Mouse (Mus musculus) ovary, adult 18-20 months (tissue): Measurements from ENCODE around the gene Syngr2.

Experiments used
- DNase-seq: peaks from one replicate; pipeline ENCODE4 v3.0.0; 2022; ENCODE audit warnings: low spot score, mixed read lengths

Gene Syngr2

DNA sequence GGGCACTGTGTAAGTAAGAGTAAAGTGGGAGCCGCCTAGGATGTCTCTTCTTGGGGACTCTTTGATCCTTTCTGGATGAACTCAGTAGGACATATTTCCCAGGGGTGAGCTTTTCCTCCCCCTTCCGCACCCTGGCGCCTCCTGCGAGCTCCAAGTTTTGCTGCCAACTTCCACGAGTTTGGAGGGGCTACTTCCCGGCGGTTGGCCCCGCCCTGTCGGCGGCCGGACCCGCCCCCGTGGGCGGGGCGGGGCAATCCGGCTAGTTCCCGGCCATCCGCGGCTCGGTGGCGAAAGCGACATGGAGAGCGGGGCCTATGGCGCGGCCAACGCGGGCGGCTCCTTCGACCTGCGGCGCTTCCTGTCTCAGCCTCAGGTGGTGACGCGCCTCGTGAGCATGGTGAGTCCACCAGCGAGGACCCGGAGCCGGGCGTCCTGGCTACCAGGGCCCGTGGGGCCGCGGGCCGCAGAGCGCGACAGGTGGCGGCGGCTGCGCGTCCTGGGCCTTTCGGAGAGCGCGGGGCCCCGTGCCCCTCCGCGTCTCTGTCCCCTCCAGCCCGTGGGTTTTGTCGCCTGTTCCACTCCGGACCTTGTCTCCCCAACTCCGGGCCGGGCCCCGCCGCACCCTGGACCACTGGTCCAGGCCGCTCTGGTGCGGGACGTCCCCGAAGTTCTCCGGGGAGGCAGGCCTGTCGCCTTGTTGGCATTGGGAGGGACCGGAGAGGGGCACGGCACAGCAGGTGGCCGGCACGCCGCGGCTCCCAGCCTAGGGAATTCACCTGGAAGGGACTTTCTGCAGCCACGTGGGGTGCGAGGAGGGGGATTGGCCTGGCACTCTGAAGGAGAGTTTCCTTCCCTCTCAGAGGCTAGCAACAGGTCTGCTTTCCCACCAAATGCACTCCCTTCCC lies at the start of gene Syngr2, which contains the start of gene Gm20708:
Gene Syngr2 (plus strand): TSS at position 262 of the 905 bp plus-strand sequence.
Gene Gm20708 (plus strand): TSS at position 262 of the 905 bp plus-strand sequence.
- DNase-seq, result peak; percentile 49

DNA sequence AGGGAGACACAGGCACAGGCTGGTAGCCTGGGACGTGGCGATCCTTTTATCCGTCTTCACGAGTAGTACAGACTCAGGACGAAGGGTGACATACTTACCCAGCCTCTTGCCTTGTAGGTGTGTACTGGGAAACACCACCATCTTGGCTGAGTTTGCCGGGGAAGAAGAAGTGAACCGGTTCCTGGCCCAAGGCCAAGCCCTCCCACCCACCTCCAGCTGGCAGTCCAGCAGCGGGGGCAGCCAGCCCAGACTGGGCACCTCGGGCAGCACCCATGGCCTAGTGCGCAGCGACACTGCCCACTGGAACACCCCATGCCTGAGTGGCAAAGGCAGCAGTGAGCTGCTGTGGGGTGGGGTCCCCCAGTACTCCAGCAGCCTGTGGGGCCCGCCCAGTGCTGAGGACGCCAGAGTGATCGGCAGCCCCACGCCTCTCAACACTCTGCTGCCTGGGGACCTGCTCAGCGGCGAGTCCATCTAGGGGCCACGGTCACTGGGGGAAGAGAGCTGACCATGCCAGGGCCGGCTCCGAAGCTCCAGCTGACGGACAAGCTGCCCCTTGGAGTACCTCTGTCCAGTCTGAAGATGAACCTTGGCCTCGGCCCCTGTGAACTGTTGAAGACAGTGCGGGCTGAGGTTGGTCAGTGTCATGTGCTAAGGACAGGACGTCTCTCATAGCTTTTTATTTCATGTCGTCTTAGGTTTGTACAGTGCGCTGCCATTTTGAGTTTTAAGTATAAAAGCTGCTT lies 48.9 kb upstream of the Syngr2 start:
- no peak for DNase-seq

DNA sequence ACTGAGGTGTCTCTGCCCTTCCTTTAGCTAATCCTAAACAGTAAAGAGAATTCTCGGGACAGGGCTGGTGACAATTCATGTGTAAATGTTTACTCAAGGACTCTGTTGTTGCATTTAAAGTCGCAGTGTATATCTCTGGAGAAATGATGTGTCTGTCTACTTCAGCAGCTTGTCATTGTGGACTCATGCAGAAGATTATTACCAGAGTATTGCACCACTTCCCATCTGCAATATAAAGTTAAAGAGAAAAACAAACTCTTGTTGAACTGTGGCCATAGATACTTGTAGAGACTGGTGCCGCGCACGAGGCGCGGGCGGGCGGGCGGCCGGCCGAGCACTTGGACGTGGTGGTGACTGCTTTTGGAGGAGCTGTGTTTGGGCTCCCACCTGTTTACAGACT lies 47.7 kb upstream of the Syngr2 start:
- DNase-seq, result no peak

DNA sequence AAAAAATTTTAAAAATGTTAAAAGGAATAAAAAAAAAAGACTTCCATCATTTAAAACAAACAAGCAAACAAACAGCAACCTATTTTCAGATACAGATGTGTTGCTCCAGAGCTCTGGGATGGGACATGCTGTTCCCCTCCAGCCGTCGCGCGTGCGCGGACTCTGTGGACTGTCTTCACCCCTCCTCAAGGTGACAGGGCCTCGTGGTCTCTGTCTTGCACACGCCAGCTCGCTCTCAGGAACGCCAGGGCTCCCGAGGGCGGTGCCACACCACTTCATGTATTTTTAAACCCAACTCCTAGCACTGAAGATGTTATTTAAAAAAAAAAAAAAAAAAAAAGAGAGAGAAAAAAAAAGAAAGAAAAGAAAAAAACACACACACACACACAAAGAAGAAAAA lies 47.2 kb upstream of the Syngr2 start:
- no peak for DNase-seq

DNA sequence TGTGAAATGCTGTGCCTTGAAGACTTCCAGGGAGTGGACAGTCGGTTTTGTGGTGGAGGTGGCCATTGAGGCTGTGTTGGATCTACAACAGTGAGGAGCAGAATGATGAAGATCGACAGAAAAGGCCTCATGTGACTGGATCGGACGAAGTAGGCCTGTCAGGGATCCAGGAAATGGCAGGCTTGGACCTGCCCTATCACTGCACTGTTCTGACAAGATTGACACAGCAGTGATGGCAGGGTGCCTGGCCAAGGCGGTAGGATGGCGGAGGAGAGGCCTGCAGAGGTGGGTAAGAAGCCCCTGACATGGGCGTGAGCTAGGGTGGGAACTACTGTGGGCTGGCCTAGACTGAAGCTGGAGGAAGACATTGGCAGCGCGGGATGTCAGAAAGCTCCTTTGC lies 45.1 kb upstream of the Syngr2 start:
- no peak for DNase-seq

DNA sequence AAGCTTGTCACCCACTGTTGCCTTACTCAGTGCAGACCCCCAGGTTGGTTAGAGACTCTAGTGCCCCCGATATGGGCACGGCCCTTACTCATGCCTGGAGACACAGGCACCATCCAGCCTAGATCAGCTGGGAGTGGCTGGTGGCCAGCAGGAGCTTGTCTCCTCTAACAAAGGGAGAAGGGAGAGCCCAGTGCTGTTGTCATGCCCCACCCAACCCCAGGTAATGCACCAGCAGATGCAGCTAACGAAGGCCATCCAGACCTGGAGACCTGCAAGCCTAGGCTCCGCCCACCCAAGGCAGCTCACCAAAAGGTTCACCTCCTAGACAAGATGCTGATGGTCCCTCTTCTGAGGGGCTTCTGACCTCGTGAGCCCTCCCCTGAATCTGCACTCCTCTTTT lies 44.1 kb upstream of the Syngr2 start:
- no peak for DNase-seq

DNA sequence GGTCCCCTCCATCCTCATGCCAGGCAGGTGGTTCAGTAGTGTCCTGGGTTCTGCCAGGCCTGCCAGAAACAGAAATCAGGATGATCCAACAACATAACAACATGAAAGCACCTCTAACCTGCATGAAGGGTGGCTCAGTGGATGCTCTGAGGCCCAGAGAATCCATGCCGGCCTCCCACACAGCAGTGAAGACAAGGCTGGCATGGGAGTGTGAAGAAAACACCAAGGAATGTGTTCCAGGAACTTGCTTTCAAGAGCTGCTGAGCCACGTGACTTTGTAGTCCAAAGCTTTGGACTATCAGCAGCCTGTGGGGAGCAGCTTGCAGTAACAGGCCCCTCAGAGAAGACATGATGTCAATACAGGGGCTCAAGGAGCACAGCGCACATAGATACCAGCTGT lies 43.2 kb upstream of the Syngr2 start:
- DNase-seq, result no peak

DNA sequence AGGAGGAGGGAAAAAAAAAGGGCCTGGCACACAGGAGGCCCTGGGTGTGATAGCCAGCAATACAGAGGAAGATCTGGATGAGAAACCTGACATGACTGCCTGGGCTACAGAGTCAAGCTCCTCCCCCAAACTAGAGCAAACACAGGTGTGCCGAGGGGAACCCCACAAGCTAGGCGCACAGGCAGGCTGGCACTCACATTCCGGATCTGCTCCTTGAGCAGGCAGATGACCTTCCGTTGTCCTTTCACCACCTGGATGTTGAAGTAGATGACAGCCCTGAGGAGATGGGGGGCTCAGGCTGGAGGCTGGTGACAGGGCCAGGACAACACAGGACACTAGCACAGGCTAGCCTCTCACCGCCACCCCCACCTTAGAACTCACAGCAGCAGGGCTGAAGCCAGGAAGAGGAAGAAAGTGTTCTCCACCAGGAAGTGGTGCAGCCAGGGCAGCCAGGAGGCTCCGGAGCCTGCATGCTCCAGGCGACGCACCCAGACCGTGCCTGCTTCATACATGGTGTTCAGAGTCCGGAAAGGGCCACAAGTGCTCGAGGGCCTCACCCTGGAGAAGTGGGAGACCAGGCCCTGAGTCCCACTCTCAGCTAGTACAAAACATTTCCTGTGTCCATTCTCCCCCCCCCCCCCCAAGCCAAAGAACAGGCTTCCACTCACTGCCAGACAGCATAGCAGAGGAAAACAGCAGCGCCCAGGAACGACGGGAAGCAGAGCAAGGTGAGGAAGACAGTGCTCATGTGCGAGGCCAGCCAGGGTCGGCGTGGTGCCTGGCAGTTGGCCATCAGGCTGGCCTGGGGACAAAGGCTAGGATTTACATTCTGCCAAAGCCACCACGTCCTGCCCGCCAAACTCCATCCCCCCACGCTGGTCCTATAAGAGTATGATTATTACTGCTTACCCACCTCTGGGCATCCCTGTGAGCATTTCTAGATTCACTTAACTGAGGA lies 40.5 kb upstream of the Syngr2 start:
- no peak for DNase-seq

DNA sequence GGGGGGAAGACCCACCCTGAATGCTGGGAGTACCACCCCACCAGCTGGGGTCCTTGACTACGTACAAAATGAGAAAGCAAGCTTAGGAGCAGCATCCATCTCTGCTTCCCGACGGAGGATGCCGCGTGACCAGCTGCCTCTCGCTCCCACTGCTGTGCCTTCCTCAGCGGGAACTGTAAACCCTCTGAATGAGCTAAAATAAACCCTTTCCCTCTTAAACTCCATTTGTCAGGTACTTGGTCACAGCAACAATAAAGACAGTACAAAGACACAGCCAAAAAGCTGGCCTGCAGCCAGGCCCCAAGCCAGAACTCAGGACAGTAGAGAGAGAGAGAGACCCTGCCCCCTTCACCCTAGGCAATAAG lies 39.8 kb upstream of the Syngr2 start:
- no peak for DNase-seq

DNA sequence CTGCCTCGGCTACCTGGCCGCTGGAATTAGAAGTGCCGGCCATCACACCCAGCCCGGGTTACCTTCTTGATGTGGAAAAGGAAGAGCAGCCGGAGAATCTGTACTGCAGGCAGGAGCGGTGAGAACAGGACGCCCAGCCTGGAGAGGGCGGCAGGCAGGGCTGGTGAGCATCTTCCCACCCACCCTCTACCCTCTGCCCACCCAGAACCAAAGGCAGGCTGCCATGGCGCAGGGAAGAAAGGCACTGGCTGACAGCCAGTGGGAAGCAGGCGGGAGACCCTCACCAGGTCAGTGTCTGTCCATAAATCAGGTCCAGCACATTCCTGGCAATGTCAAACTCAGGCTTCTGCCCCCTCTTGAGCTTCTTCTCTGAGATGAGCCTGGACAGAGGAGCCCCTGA lies 39.1 kb upstream of the Syngr2 start:
- DNase-seq, result no peak

DNA sequence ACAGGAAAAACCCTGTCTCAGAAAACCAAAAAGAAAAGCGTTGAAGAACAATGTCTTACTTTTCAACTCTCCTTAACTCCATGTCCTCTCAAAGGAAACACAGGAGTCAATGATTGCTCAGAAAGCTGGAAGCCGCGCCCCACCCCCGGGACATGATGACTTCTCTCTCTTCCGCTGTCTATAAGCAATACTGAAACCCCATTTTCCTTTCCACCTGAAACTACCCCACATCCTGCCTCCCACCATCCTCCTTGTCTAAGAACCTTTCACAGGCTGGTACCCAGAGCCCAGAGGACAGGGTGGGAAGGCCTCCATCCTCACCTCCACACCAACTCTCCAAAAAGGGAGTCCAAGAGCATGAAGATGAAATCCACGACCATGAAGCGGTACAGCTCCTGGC lies 37.1 kb upstream of the Syngr2 start:
- no peak for DNase-seq

DNA sequence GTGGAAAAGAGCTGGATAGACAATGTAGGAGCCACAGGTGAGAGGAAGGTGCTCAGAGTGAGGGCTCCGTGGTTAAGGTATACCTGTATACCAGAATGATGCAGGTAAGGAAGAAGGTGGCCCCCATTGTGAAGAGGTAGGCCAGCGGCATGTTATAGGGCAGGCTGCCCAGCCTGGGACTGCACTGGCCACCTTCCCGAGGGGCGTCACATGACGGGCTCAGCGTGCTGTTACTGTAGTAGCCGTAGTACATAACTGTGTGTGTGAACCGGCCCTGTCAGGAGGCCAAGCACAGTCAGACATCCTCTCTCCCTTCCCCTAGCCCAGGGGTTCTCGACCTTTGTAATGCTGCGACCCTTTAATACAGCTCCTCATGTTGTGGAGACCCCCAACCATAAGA lies 34.5 kb upstream of the Syngr2 start:
- DNase-seq, result no peak

DNA sequence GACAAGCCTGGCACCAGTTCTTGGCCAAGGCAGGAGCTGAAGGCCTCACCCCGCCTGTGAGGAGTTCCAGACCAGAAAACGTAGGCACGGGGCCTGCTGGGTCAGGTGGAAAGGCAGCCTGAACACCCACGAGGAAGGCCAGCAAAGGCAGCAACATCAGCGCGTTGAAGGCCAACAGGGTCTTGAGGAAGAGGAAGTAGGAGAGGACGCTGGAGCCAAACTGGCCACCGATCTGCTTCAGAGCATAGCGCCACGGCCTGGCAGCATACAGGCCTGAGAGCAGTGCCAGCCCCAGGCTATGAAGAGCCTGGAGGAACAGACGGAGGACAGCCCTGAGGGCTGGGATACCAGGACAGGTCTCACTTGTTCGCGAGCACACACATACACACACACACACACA lies 33.9 kb upstream of the Syngr2 start:
- no peak for DNase-seq

DNA sequence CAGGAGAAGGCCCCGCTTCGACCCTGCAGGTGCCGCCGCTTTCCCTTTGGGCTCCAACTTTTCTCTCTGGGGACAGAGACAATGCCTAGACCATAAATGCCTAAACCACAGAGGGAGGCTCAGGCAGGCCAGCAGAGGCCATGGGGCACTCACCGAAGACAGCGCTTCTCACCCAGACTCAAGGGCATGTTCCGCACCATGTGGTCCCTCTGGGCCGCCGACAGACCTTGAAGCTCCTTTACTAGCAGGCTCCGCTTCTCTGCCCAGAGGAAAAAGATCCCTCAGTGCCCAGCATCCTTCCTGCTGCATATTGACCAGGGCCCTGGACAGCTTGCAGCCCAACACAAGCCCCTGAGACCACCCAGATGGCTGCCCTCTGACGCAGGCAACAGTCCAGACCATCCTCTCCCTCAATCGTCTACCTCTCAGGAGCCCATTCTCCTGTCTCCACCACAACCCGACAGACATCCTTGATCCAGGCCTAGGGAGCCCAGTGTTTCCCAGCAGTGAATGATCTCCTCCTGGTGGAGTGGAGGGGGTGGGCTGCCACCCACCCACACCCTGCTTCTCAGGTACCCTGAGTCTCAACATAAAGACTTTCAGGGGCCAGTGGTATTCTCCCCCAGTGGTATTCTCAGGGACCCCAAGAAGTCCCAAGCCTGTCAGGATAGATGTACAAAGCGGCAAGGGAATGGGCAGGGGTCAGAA lies 33.2 kb upstream of the Syngr2 start:
- no peak for DNase-seq

DNA sequence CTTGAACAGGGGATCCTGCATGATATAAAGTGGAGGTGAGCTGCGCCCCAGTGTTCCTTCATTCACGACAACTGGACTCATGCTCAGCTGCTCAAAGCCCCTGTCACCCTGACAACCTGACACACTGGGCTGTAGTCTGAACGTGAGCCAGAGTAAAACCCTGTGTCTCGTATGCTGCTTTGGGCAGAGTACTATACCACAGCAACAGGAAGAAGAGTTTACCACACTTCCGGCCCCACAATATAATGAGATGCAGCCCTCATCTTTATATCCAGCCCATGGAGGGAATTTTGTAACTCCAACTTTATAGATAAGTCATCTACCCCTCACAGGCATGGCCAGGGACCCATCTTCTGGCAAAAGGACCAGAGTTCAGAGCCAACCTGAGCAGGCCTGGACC lies 32.4 kb upstream of the Syngr2 start:
- DNase-seq, result no peak

DNA sequence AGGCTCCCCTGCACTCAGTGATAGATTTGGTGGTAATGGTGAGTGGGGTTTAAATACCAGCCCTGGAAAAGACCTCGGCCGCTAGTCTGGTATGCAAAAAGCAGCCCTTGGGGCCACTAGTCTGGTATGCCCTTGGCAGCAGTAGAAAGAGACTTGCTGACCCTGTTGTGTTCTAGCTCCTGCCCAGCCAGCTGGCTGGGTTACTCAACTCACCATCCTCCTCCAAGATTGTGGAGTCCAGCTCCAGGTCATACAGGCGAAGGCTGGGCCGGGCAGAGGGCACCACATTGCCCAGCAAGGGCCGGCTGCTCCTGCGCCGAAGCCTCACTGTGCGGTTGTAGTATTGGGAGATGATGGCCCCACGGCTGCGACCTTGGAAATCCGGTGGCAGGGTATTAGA lies 31.4 kb upstream of the Syngr2 start:
- DNase-seq, result no peak

DNA sequence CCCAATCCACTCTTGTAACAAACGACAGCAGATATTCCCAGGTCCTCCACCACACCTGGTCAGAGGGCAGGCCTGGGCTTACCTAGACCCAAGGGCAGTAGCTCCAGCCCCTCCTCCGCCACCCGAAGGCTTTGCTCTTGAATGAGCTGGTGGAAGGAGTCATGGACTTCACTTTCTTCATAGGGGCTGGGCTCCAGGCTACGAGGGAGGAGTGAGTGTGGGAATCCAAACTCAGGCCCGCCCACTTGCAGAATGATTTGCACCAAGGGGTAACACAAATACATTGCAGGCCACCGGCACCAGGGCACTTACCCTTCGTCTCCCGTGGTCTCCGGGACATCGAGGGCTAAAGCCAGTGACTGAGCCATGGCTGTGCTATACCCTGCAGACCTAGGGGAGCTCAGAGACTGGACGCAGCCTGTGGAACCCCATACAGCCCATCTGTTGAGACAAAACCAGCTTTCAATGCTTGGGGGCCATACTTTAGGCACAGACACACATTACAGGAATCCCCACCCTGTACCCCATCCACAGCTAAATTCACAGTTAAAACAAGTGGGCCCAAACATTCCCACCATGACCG lies 30.5 kb upstream of the Syngr2 start:
- DNase-seq, result no peak

DNA sequence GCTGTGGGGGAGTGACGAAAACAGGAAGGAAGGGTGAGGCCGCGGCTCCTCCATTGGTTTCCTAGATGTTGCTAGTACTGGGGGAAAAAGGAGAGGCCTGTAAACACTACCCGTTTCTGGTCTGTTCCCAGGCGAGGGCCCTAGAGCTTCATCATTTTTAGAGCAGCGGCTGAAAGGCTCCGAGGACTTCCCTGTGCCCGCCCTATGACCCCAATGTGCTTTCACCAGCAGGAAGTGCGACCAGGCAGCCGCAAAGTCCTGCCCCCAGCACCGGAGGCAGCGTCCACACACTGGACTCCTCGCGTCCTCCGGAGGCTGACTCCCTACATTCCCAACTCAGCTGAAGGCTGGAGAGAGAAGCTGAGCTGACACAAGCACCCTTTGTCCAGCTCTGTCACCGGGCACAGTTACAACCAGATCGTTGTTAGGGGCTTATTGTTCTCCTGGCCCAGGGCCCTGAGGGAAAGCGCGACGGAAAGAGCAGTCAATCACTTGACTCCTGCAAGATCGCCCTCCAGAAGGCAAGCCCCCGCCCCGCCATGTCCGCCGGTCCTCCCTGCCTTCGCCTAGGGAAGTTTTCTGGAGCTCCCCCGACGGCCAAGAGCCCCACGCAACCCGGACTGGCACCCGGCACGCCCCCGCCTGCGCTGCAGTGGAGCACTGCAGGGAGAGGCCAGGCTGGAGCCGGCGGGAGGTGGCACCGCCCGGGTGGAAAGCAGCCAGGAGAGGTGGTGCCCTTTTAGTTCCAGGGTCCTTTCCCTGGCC lies 29.9 kb upstream of the Syngr2 start:
- DNase-seq, result peak; percentile 72

DNA sequence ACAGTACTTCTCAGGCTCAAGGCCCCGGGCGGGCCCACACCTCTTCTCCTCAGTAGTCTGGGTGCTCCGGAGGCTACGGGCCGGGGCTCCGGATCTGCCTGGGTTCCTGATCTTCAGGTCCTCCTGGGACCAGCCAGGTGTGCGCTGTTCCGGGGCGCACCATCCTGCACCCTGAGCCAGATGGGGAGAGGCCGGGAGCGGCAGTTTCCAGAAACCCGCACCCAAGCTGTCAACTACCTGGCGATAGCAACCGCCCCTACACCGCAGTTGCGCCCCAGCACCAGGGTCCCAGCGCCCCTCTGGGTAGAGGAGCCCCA lies 29.3 kb upstream of the Syngr2 start:
- no peak for DNase-seq

DNA sequence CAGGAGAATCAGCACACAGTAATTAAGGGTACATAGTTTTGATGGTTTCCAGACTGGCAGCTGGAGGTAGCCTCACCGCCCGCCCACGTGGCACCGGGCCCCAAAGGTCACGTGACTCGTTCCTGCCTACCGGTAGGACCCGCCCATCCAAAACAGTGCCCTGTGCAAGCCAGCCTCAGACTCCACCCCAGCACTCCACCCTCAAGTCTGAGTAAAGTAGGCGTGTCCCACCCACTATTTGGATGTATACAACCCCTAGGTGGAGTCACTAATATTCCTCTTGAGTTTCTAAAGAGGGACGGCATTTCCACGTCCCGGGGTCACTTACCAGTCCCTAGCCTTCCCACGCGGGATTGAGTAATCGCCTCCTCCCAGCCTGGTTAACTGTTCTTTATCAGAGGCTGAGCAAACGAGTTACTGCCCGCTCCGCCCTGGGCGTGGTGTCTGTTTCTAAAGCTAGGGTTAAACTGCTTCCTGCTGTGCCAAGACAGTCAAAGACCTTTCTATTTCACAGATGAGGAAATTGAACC lies 28.8 kb upstream of the Syngr2 start:
- DNase-seq, result peak; percentile 87
